Mouse (Mus musculus): ENCODE measurements around the gene Zyg11b. TPM values are rescaled to one million over a fixed set of nuclear protein-coding genes. Genes with fewer than 3 reads are reported as not detected.

Gene Zyg11b
- polyA plus RNA-seq (2014; fragmentation: Nextera tagmentation; extraction: Ambion mirVana) = 9.1 and 9.9 TPM in 2 replicates

DNA sequence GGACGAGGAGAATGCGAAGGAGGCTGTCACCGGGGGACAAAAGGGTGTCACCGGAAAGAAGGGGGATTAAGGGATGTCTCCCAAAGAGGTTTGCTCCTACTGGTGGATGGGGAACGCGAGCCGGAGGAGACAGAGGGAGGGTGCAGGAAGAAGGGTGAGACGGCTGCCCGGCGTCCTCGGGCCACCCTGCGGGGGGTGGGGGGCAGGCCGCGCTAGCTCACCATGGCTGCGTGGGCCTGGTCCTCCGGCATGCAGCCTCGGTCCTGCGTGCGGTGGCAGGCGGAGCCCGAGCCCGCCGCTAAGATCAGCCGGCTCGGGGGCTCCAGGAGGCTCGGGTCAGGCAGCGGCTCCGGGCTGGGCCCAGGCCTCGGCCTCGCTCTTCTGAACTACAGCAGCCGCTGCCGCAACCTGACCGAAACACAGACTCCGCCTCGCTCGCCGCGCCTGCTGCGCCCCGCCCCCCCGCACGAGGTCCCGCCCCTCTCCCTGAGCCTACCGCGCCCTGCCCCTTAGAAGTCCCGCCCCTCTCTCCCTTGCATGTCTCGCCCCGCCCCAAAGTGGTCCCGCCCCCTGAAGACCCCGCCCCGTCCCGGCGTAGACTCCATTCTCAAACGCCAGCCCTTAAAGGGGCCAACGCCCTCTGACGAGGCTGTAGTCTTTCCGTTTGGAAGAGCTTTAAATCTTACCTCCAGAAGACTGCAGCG is at the start of gene Zyg11b:
Zyg11b (minus strand) TSS at position 427 of the 704 bp plus-strand sequence.
- peaks cover 7% of the 10 kb centered on the region; the same call in 1 of the 2 replicates for H3K4me1 ChIP-seq (ENCODE audit: control insufficient read depth, insufficient read depth, low read length)
- peak; percentile 92 for ATAC-seq (replicated peaks; ENCODE audit: insufficient number of reproducible peaks, low FRiP score, low TSS enrichment)
- H3K36me3 ChIP-seq (ENCODE audit: control insufficient read depth, insufficient read depth, low read length) = no peaks in the 10 kb centered on the region
- H3K27ac ChIP-seq (ENCODE audit: low read depth, low read length) = peak within 1 kb of the TSS; percentile 89
- no peaks in the 10 kb centered on the region for H3K27me3 ChIP-seq (ENCODE audit: control insufficient read depth, insufficient read depth, low read length)
- peak within 1 kb of the TSS; percentile 91 for H3K4me3 ChIP-seq (ENCODE audit: low read depth, low read length)
- WGBS (ENCODE audit: insufficient replicate concordance) = under 1% methylated on average over 51 of the region's 58 CpGs
- peak within 1 kb of the TSS; percentile 60 for H3K4me2 ChIP-seq
- H3K9me3 ChIP-seq (replicated peaks; ENCODE audit: control insufficient read depth, low read length) = peaks cover 6% of the 10 kb centered on the region; the same call in 1 of the 2 replicates
- peak within 1 kb of the TSS; percentile 91 for H3K9ac ChIP-seq (ENCODE audit: low read depth, low read length)

DNA sequence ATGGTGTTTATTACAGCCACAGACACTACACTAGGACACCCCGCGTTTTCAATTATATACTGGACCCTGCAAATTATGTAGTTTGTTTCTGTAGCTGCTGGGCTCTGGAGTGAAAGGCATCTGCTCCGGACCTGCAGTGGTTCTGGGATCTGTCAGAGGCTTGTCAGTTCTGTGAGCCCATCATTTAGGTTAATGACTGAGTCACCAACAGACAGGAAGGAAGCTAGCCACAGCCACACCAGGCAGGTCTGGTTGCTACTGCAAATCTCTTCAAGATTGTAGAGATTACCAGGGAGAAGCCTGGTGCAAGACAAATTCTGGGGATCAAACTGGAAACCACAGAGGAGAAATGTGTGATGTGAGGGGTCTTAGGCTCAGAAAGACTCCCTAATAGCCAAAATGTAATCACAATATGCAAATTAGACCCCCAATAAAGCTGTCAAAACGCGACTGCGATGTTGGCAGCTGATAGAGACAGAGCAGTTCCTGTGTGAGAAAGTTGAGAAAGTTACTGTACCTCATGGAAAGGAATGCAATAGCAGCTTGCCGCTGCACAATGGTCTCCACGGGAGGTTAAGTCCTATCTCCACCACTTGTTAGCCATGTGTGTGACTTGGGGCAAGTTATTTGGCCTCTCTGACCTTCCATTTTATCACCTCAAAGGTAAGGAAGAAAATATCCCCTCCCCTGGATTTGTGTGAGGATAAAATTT is 49.1 kb upstream of the Zyg11b start:
- H3K36me3 ChIP-seq (ENCODE audit: control insufficient read depth, insufficient read depth, low read length) = no peaks in the 10 kb centered on the region
- H3K4me1 ChIP-seq (ENCODE audit: control insufficient read depth, insufficient read depth, low read length) = peaks cover 38% of the 10 kb centered on the region
- no peak overlapping the region for H3K4me3 ChIP-seq (ENCODE audit: low read depth, low read length)
- H3K27me3 ChIP-seq (ENCODE audit: control insufficient read depth, insufficient read depth, low read length) = no peaks in the 10 kb centered on the region
- H3K4me2 ChIP-seq = peak overlapping the region; percentile 22; the same call in 1 of the 2 replicates
- no peaks in the 10 kb centered on the region for H3K9me3 ChIP-seq (replicated peaks; ENCODE audit: control insufficient read depth, low read length)
- no peak for ATAC-seq (replicated peaks; ENCODE audit: insufficient number of reproducible peaks, low FRiP score, low TSS enrichment)
- 11% methylated on average over 8 of the region's 8 CpGs for WGBS (ENCODE audit: insufficient replicate concordance)
- peak overlapping the region; percentile 87 for H3K27ac ChIP-seq (ENCODE audit: low read depth, low read length)
- H3K9ac ChIP-seq (ENCODE audit: low read depth, low read length) = no peak overlapping the region

DNA sequence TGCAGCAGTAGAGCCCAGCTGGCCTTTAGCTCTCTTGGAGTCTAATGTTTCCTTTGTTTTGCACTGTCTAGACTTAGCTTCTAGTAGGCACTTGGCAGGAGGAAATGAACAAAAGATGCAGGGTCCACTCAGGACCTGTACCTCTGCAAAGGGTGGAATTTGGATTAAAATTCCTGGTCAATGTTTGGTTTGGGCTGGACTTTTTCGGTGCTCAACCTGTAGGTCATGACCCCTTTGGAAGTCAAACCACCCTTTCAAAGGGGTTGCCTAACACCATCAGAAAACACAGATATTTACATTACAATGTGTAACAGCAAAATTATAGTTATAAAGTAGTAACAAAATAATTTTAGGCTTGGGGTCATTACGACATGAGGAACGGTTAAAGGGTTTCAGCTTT is 48.2 kb upstream of the Zyg11b start:
- WGBS (ENCODE audit: insufficient replicate concordance) = 79% methylated on average over 3 of the region's 3 CpGs

DNA sequence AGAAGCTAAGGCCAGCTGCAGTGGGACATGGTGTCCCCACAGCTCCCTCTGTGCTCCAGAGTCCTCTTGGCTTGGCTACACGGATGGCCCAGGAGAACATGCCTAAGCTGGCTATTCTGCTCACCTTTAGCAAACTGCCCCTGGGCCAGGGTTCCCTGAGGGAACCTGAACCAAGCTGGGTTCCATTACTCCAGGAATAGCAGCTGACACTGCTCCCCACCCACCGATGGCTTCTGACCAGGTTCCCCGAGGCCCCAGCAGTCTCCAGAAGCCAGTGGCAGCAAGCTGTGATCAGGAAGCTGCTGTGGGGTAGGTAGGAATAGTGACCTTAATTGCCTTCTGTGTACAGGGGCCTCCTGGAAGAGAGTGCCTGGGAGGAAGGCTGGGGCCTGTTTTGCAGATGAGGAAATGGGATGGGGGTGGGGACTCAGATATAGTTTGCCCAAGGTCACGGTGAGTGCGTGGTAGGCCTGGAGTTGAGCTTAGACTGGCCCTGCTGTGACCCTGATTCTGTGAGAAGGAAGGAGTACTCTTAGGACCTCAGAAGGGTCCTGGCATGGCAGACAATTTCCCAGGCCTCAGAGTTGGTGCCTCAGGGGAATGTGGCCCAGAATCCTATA is 47.5 kb upstream of the Zyg11b start:
- no peak overlapping the region for H3K4me2 ChIP-seq
- 24% methylated on average over 5 of the region's 5 CpGs for WGBS (ENCODE audit: insufficient replicate concordance)
- H3K9ac ChIP-seq (ENCODE audit: low read depth, low read length) = peak overlapping the region; percentile 8; the same call in 1 of the 2 replicates
- H3K27me3 ChIP-seq (ENCODE audit: control insufficient read depth, insufficient read depth, low read length) = no peaks in the 10 kb centered on the region
- H3K9me3 ChIP-seq (replicated peaks; ENCODE audit: control insufficient read depth, low read length) = no peaks in the 10 kb centered on the region
- no peak for ATAC-seq (replicated peaks; ENCODE audit: insufficient number of reproducible peaks, low FRiP score, low TSS enrichment)
- peak overlapping the region; percentile 77 for H3K27ac ChIP-seq (ENCODE audit: low read depth, low read length)
- H3K36me3 ChIP-seq (ENCODE audit: control insufficient read depth, insufficient read depth, low read length) = no peaks in the 10 kb centered on the region
- H3K4me3 ChIP-seq (ENCODE audit: low read depth, low read length) = no peak overlapping the region
- peaks cover 35% of the 10 kb centered on the region for H3K4me1 ChIP-seq (ENCODE audit: control insufficient read depth, insufficient read depth, low read length)

More for the DNA sequence above, 48.2 kb upstream of the Zyg11b start:
- H3K4me1 ChIP-seq (ENCODE audit: control insufficient read depth, insufficient read depth, low read length) = peaks cover 35% of the 10 kb centered on the region
- no peaks in the 10 kb centered on the region for H3K9me3 ChIP-seq (replicated peaks; ENCODE audit: control insufficient read depth, low read length)
- H3K4me3 ChIP-seq (ENCODE audit: low read depth, low read length) = no peak overlapping the region
- no peaks in the 10 kb centered on the region for H3K36me3 ChIP-seq (ENCODE audit: control insufficient read depth, insufficient read depth, low read length)
- H3K9ac ChIP-seq (ENCODE audit: low read depth, low read length) = peak overlapping the region; percentile 8; the same call in 1 of the 2 replicates
- no peak for ATAC-seq (replicated peaks; ENCODE audit: insufficient number of reproducible peaks, low FRiP score, low TSS enrichment)
- H3K27me3 ChIP-seq (ENCODE audit: control insufficient read depth, insufficient read depth, low read length) = no peaks in the 10 kb centered on the region
- peak overlapping the region; percentile 87 for H3K27ac ChIP-seq (ENCODE audit: low read depth, low read length)
- no peak overlapping the region for H3K4me2 ChIP-seq

DNA sequence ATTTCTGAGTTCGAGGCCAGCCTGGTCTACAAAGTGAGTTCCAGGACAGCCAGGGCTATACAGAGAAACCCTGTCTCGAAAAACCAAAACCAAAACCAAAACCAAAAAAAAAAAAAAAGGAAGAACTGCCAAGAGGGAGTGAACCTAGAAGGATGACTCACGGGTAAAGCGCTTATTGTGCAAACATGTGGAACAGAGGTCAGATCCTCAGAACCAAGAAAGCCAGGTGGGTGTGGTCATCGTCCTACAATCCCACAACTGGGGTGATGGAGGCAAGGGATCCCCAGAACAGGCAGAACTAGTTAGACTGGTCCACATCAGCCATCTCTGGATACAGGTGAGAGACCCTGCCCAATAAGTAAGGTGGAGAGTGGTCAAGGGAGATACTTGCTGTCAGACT is 46.2 kb upstream of the Zyg11b start:
- no peaks in the 10 kb centered on the region for H3K36me3 ChIP-seq (ENCODE audit: control insufficient read depth, insufficient read depth, low read length)
- H3K4me1 ChIP-seq (ENCODE audit: control insufficient read depth, insufficient read depth, low read length) = peaks cover 35% of the 10 kb centered on the region
- no peak overlapping the region for H3K9ac ChIP-seq (ENCODE audit: low read depth, low read length)
- H3K4me3 ChIP-seq (ENCODE audit: low read depth, low read length) = no peak overlapping the region
- ATAC-seq (replicated peaks; ENCODE audit: insufficient number of reproducible peaks, low FRiP score, low TSS enrichment) = no peak
- no peaks in the 10 kb centered on the region for H3K9me3 ChIP-seq (replicated peaks; ENCODE audit: control insufficient read depth, low read length)
- H3K4me2 ChIP-seq = no peak overlapping the region
- H3K27me3 ChIP-seq (ENCODE audit: control insufficient read depth, insufficient read depth, low read length) = no peaks in the 10 kb centered on the region
- WGBS (ENCODE audit: insufficient replicate concordance) = 87% methylated on average over 5 of the region's 5 CpGs
- H3K27ac ChIP-seq (ENCODE audit: low read depth, low read length) = no peak overlapping the region

DNA sequence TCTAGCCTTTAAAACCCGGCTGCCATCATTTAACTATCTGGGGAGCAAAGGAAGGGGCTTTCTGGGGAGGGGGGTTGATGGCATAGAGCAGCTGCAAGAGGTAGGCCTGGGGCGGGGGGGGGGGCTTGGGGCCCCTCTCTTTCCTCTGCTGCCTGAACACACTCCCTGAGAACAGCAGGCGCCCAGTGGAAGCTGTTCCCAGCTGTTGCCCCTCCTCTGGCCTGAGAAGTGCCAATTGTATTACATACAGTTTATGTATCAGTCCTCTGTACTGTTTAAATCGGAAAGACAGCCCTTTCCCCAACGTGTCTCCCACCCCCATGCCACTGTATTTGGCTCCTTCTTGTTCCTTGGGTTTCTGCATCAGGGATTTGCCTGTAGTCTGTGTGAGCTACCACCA is 44.9 kb upstream of the Zyg11b start:
- Histone ChIP-seq H3K9me3 (replicated peaks; ENCODE audit: control insufficient read depth, low read length) (no peaks in the 10 kb centered on the region), H3K27me3 (ENCODE audit: control insufficient read depth, insufficient read depth, low read length) (no peaks in the 10 kb centered on the region), H3K4me3 (ENCODE audit: low read depth, low read length) (no peak overlapping the region), H3K36me3 (ENCODE audit: control insufficient read depth, insufficient read depth, low read length) (no peaks in the 10 kb centered on the region), H3K4me2 (no peak overlapping the region), H3K4me1 (ENCODE audit: control insufficient read depth, insufficient read depth, low read length) (peaks cover 28% of the 10 kb centered on the region), H3K27ac (ENCODE audit: low read depth, low read length) (no peak overlapping the region), H3K9ac (ENCODE audit: low read depth, low read length) (no peak overlapping the region)
- no peak for ATAC-seq (replicated peaks; ENCODE audit: insufficient number of reproducible peaks, low FRiP score, low TSS enrichment)
- 51% methylated on average over 5 of the region's 5 CpGs for WGBS (ENCODE audit: insufficient replicate concordance)

DNA sequence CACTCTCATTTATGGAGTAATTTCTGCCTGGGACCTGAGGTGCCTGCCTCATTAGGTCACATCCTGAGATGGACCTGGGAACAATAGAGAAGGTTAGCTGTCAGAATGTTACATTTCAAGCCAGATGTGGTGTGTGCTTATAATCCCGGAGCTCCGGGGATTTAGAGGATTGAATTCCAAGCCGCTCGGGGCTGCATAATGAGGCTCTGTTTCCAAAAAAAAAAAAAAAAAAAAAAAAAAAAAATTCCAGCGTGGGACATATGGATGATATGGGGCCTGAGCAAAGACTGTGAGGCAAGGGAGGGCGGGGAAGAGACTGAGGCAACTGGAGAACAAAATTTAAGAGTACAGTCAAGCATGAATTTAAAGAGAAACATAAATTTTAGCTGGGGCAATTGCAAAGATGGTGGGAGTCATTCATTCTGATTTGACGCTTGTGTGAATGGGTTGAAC is 43.8 kb upstream of the Zyg11b start:
- no peak for ATAC-seq (replicated peaks; ENCODE audit: insufficient number of reproducible peaks, low FRiP score, low TSS enrichment)
- Histone ChIP-seq H3K27ac (ENCODE audit: low read depth, low read length) (peak overlapping the region; percentile 57), H3K4me3 (ENCODE audit: low read depth, low read length) (no peak overlapping the region), H3K36me3 (ENCODE audit: control insufficient read depth, insufficient read depth, low read length) (peaks cover 3% of the 10 kb centered on the region; the same call in 1 of the 2 replicates), H3K9ac (ENCODE audit: low read depth, low read length) (no peak overlapping the region), H3K4me2 (no peak overlapping the region), H3K9me3 (replicated peaks; ENCODE audit: control insufficient read depth, low read length) (no peaks in the 10 kb centered on the region), H3K27me3 (ENCODE audit: control insufficient read depth, insufficient read depth, low read length) (no peaks in the 10 kb centered on the region), H3K4me1 (ENCODE audit: control insufficient read depth, insufficient read depth, low read length) (peaks cover 18% of the 10 kb centered on the region)
- 36% methylated on average over 7 of the region's 7 CpGs for WGBS (ENCODE audit: insufficient replicate concordance)

DNA sequence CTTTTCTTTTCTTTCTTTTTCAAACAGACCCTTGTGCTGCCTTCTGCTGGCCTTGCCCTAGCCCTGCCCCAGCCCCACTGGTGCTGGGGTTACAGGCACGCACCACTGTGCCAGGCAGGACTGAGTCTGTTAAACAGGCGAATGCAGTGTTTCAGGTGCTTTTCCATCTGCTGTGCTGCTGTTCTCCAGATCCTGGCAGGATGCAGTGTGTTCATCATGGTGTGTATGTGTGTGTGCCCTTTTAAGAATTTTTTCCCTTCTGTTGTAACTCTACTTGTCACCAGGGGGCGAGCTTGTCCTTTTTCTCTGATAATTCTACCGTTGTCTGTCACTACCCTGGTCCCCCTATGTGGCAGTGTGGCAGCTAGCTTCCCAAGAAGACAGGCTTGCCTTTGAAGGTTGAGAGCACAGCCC is 38.4 kb upstream of the Zyg11b start:
- H3K9me3 ChIP-seq (replicated peaks; ENCODE audit: control insufficient read depth, low read length) = no peaks in the 10 kb centered on the region
- no peak overlapping the region for H3K4me2 ChIP-seq
- no peaks in the 10 kb centered on the region for H3K4me1 ChIP-seq (ENCODE audit: control insufficient read depth, insufficient read depth, low read length)
- H3K36me3 ChIP-seq (ENCODE audit: control insufficient read depth, insufficient read depth, low read length) = peaks cover 17% of the 10 kb centered on the region
- no peak overlapping the region for H3K9ac ChIP-seq (ENCODE audit: low read depth, low read length)
- no peaks in the 10 kb centered on the region for H3K27me3 ChIP-seq (ENCODE audit: control insufficient read depth, insufficient read depth, low read length)
- no peak overlapping the region for H3K4me3 ChIP-seq (ENCODE audit: low read depth, low read length)
- ATAC-seq (replicated peaks; ENCODE audit: insufficient number of reproducible peaks, low FRiP score, low TSS enrichment) = 0 out of 2 replicates have a peak, but pooled peaks have one; percentile 31
- no peak overlapping the region for H3K27ac ChIP-seq (ENCODE audit: low read depth, low read length)
- WGBS (ENCODE audit: insufficient replicate concordance) = 17% methylated on average over 4 of the region's 4 CpGs

All from heart, embryonic 11.5 days (tissue).